ENCODE assay signal across 10 mouse cellular contexts in genomic region chr2:168614170-168614872, GRCm38 (mm10). TPM values are rescaled to one million over a fixed set of nuclear protein-coding genes. Genes with fewer than 3 reads are reported as not detected.
DNase-seq lines count a peak whose midpoint lies in the region; ATAC-seq and TF ChIP-seq lines count a peak whose summit lies in the region.
"Had no signal": no experiment of that assay in that cellular context is flagged by ENCODE, and none has a peak within 500 bp of the region (broad histone marks: within the 10 kb centered on the region; RNA-seq: fewer than 3 reads in every experiment).

No protein-coding gene starts in this region.

- intact Hi-C loops in heart, postnatal 14 days (cut with DNase I), result no loop called here

- peak; percentile 23 for DNase-seq in adrenal gland, postnatal 10 days
- no peak for DNase-seq in adrenal gland, postnatal 25 days
- no peak for DNase-seq in kidney, adult 18-20 months
- DNase-seq in CH12.LX (ENCODE audit: extremely low read depth), result peak; percentile 7
- DNase-seq in heart, postnatal 14 days, result peak; percentile 61 to 69
- DNase-seq in right cerebral cortex, postnatal 4 days, result no peak
- DNase-seq in urinary bladder, postnatal 25 days (ENCODE audit: low spot score), result no peak

- in situ Hi-C loops in CH12.LX (cut with MboI; ENCODE audit: low pct_ligation_motif_present, low pct_unique_long_range_greater_than_20kb, low sequenced_read_pairs), result no loop called here

- no peak for TF ChIP-seq POLR2A in CH12.LX (IDR thresholded peaks at IDR 0.05; ENCODE audit: low read depth, low read length)

- H3K4me1 ChIP-seq in kidney, embryonic 15.5 days, result peaks cover 37% of the 10 kb centered on the region
- H3K4me1 ChIP-seq in CH12.LX (ENCODE audit: control insufficient read depth in 1 of 2, insufficient read depth in 2 of 2), result peaks cover 0 to 4% of the 10 kb centered on the region in 2 experiments; a peak in 1 of 4 replicates

- no peaks in the 10 kb centered on the region for H3K27me3 ChIP-seq in kidney, embryonic 15.5 days
- peaks cover 2% of the 10 kb centered on the region for H3K27me3 ChIP-seq in CH12.LX (replicated peaks)
- H3K27me3 ChIP-seq: neural tube, embryonic 15.5 days had no signal

- 72% methylated on average over 18 of the region's 18 CpGs for WGBS in kidney, embryonic 15.5 days

- dilution Hi-C loops in CH12.LX (cut with MboI; ENCODE audit: extremely low pct_ligation_motif_present, extremely low pct_unique_long_range_greater_than_20kb, low sequenced_read_pairs), result no loop called here

- H3K9me3 ChIP-seq in kidney, embryonic 15.5 days (replicated peaks), result no peaks in the 10 kb centered on the region
- H3K9me3 ChIP-seq in CH12.LX (replicated peaks; ENCODE audit: low read length), result no peaks in the 10 kb centered on the region
- H3K9me3 ChIP-seq: neural tube, embryonic 15.5 days had no signal

- no peak for TF ChIP-seq EP300 in CH12.LX (IDR thresholded peaks at IDR 0.05; ENCODE audit: low read length)

- H3K4me3 ChIP-seq in kidney, embryonic 15.5 days (replicated peaks), result no peak overlapping the region
- H3K4me3 ChIP-seq in CH12.LX (replicated peaks in 1 of 3; ENCODE audit: low read depth in 2 of 3, low read length in 2 of 3, poor library complexity in 1 of 3), result no peak overlapping the region
- H3K4me3 ChIP-seq: neural tube, embryonic 15.5 days had no signal

- H3K79me2 ChIP-seq in CH12.LX (replicated peaks; ENCODE audit: control insufficient read depth, extremely low read depth, insufficient read depth, poor library complexity, severe bottlenecking), result no peaks in the 10 kb centered on the region

- no peak for TF ChIP-seq CTCF in CH12.LX (conservative IDR thresholded peaks at IDR 0.05 in 1 of 2, IDR thresholded peaks at IDR 0.05 in 1 of 2; ENCODE audit: low read depth in 2 of 2, low read length in 2 of 2)

- H3K36me3 ChIP-seq in kidney, embryonic 15.5 days, result no peaks in the 10 kb centered on the region
- no peaks in the 10 kb centered on the region for H3K36me3 ChIP-seq in CH12.LX (replicated peaks in 1 of 2; ENCODE audit: control insufficient read depth in 1 of 2, insufficient read depth in 1 of 2, low read length in 1 of 2)
- H3K36me3 ChIP-seq: neural tube, embryonic 15.5 days had no signal

- H3K27ac ChIP-seq in kidney, embryonic 15.5 days, result peak overlapping the region; percentile 45; the same call in 1 of the 2 replicates
- H3K27ac ChIP-seq in CH12.LX (ENCODE audit: insufficient read depth, low read depth), result no peak overlapping the region
- H3K27ac ChIP-seq: neural tube, embryonic 15.5 days had no signal

- ATAC-seq in kidney, embryonic 15.5 days (replicated peaks; ENCODE audit: low FRiP score), result 0 out of 2 replicates have a peak, but pooled peaks have one; percentile 38
- ATAC-seq: inflammation-experienced regulatory T-cells, adult 6 months had no signal

- H3K4me2 ChIP-seq in kidney, embryonic 15.5 days, result peak overlapping the region; percentile 36
- H3K4me2 ChIP-seq in CH12.LX (ENCODE audit: insufficient read depth, low read depth, poor library complexity, severe bottlenecking), result no peak overlapping the region
- H3K4me2 ChIP-seq: neural tube, embryonic 15.5 days had no signal

- H3K9ac ChIP-seq in kidney, embryonic 15.5 days, result no peak overlapping the region
- no peak overlapping the region for H3K9ac ChIP-seq in CH12.LX (ENCODE audit: insufficient read depth, low read depth)
- H3K9ac ChIP-seq: neural tube, embryonic 15.5 days had no signal

- no peak for TF ChIP-seq RAD21 in CH12.LX (IDR thresholded peaks at IDR 0.05; ENCODE audit: low read depth, low read length)

TF ChIP-seq in CH12.LX, 34 proteins besides CTCF, POLR2A, EP300 and RAD21:
- no peak for TF ChIP-seq KAT2A (IDR thresholded peaks at IDR 0.05; ENCODE audit: insufficient replicate concordance, low read length)
- TF ChIP-seq USF1 (IDR thresholded peaks at IDR 0.05; ENCODE audit: low read depth, low read length), result no peak
- no peak for TF ChIP-seq CHD1 (IDR thresholded peaks at IDR 0.05; ENCODE audit: low read depth, low read length)
- no peak for TF ChIP-seq IRF4 (IDR thresholded peaks at IDR 0.05; ENCODE audit: low read depth, low read length)
- no peak for TF ChIP-seq GABPA (IDR thresholded peaks at IDR 0.05; ENCODE audit: insufficient replicate concordance, low read depth, low read length)
- no peak for TF ChIP-seq MEF2A (IDR thresholded peaks at IDR 0.05; ENCODE audit: borderline replicate concordance, low read depth, low read length)
- TF ChIP-seq MAFK (IDR thresholded peaks at IDR 0.05; ENCODE audit: insufficient replicate concordance, low read length), result no peak
- no peak for TF ChIP-seq JUN (IDR thresholded peaks at IDR 0.05; ENCODE audit: insufficient read depth, low read depth, low read length)
- no peak for TF ChIP-seq JUND (conservative IDR thresholded peaks at IDR 0.05; ENCODE audit: low read depth, low read length)
- TF ChIP-seq MAX (IDR thresholded peaks at IDR 0.05; ENCODE audit: low read length), result no peak

RNA-seq across cellular contexts. Expression of gene Nfatc2, which starts 12.9 kb away (rescaled TPM):
- 1 to 10 TPM; 2.7 to 5.0 TPM for total RNA-seq in adrenal gland, postnatal 10 days (2021)
- total RNA-seq in adrenal gland, postnatal 25 days (2021), result 4.1 and 4.6 TPM in 2 replicates
- polyA plus RNA-seq in kidney, embryonic 15.5 days (2015; fragmentation: Nextera tagmentation; extraction: Ambion mirVana), result 2.5 and 2.6 TPM in 2 replicates
- 2.9 and 3.6 TPM in 2 replicates for total RNA-seq in CH12.LX (2012; rRNA removed)
- 1.3 and 1.8 TPM in 2 replicates for total RNA-seq in CH12.LX (2014; rRNA removed)
- 3.2 and 4.8 TPM in 2 replicates for polyA plus RNA-seq in CH12.LX (2012; ENCODE audit: insufficient read length, low read depth)
- 10 to 100 TPM; 15.9 to 17.8 TPM for total RNA-seq in heart, postnatal 14 days (2021)

Comparison
In these comparisons a context has a peak if more than half of its experiments do, and no peak if none do; other contexts are left out.
1. DNase-seq: peak in adrenal gland, postnatal 10 days (single experiment), CH12.LX (single experiment) and heart, postnatal 14 days (2 of 2); none in adrenal gland, postnatal 25 days (single experiment), kidney, adult 18-20 months (single experiment), right cerebral cortex, postnatal 4 days (single experiment) and urinary bladder, postnatal 25 days (single experiment).